Mouse (Mus musculus) lung, adult 2 months (tissue): Measurements from ENCODE around the gene Bicc1. TPM values are rescaled to one million over a fixed set of nuclear protein-coding genes. Genes with fewer than 3 reads are reported as not detected.
"Not testable (repeated sequence)": the region's sequence is repeated elsewhere in the genome, so short reads cannot be mapped to it uniquely, and the experiment has no call there.

Experiments
- DNase-seq: peaks from one replicate; pipeline ENCODE4 v3.0.0; 2022
- H3K4me1 ChIP-seq: fragments of 200-500 bp; 2 replicates; pipeline ENCODE4 v1.6.1; 2011; ENCODE audit warnings: low read length; ENCODE audit not compliant: control insufficient read depth, insufficient read depth
- H3K4me3 ChIP-seq: fragments of 200-500 bp; replicated peaks from 2 replicates; pipeline ENCODE3; 2011; ENCODE audit warnings: low read depth, mild to moderate bottlenecking, control low read depth, low read length; ENCODE audit errors: extremely low read depth
- CTCF ChIP-seq: fragments of 200-500 bp; IDR thresholded peaks from 2 replicates; pipeline ENCODE4 v1.5.1; 2011; ENCODE audit warnings: mild to moderate bottlenecking, low read length, control low read depth; ENCODE audit not compliant: insufficient read depth
- POLR2A ChIP-seq: fragments of 200-500 bp; IDR thresholded peaks from 2 replicates; pipeline ENCODE4 v1.6.1; 2011; ENCODE audit warnings: low read depth, mild to moderate bottlenecking, control low read depth, low read length, borderline replicate concordance; ENCODE audit errors: extremely low read depth
- WGBS: fragments of 180-500 bp; shearing (Covaris S2); methylation state at CpG from one replicate; pipeline ENCODE4 v1.1.7; 2018; 5-methylcytosine and 5-hydroxymethylcytosine counted together
- polyA plus RNA-seq: library from polyadenylated mRNA; depleted of rRNA; stranded (reverse); fragments of >200 nt; gene quantifications from 2 replicates; pipeline ENCODE4 v1.2.3, GENCODE M21; 2012

Bicc1 gene
- polyA plus RNA-seq, 1 experiment, result 23.5 TPM

GRCm38 (mm10) chr10:70949254-70950104 is 210.0 kb downstream of the Bicc1 start:
- TF ChIP-seq POLR2A, result no peak
- no peak for TF ChIP-seq CTCF
- H3K4me1 ChIP-seq, result no peaks in the 10 kb centered on the region
- no peak overlapping the region for H3K4me3 ChIP-seq
- WGBS, result 27% methylated on average over 23 of the region's 23 CpGs
- no peak for DNase-seq

DNA sequence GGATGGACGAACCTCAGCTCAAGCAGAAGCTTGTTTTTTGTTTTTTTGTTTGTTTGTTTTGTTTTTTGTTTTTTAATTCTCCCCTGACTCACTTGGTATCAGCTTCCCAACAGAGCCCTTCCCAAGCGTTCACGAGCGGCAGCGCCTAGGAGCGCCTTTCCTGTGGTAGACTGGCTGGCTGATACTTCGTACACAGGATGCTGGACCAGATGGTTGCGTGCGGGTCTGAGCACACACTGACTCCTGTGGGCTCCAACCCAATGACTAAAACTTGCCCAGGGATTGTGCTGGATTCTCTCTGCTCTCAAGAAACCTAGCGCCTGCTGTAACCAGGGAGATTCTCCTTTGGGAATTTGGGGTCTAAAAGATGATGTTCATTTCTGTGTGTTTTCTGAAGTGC is 211.2 kb downstream of the Bicc1 start:
- no peaks in the 10 kb centered on the region for H3K4me1 ChIP-seq
- H3K4me3 ChIP-seq, result no peak overlapping the region
- TF ChIP-seq POLR2A (no peak), CTCF (no peak)
- DNase-seq, result no peak
- WGBS, result 92% methylated on average over 10 of the region's 10 CpGs

GRCm38 (mm10) chr10:70946121-70946520 is 213.4 kb downstream of the Bicc1 start:
- H3K4me3 ChIP-seq, H3K4me1 ChIP-seq, DNase-seq: not testable (repeated sequence)
- 91% methylated on average over 13 of the region's 13 CpGs for WGBS

GRCm38 (mm10) chr10:70945076-70945475 is 214.4 kb downstream of the Bicc1 start:
- Histone ChIP-seq H3K4me3 (no peak overlapping the region), H3K4me1 (no peaks in the 10 kb centered on the region)
- TF ChIP-seq CTCF (no peak), POLR2A (no peak)
- no peak for DNase-seq
- 86% methylated on average over 12 of the region's 12 CpGs for WGBS

GRCm38 (mm10) chr10:70941623-70942022 is 217.9 kb downstream of the Bicc1 start:
- no peak for TF ChIP-seq POLR2A
- no peak for TF ChIP-seq CTCF
- Histone ChIP-seq H3K4me1 (no peaks in the 10 kb centered on the region), H3K4me3 (no peak overlapping the region)
- DNase-seq, result no peak
- 64% methylated on average over 6 of the region's 6 CpGs for WGBS

DNA sequence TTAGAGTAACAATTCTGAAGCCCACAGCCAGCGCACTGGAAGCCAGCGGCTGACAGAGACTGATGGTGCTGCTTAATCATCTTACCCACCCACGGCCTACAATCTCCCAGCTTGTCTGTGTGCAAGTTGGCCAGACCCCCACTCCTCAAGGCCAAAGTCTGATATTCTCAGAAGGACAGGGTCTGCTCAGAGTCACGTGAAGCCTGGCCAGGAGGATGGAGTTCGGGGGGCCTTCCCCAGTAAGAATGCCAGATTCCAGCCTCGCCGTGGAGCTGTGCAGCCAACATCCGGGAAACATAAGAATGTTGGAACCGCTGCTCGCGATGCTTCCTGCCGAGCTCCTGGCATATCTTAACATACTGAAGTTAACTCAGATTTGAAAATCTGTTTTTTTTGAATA is 219.7 kb downstream of the Bicc1 start:
- no peaks in the 10 kb centered on the region for H3K4me1 ChIP-seq
- H3K4me3 ChIP-seq, result no peak overlapping the region
- WGBS, result 41% methylated on average over 12 of the region's 12 CpGs
- TF ChIP-seq POLR2A (no peak), CTCF (no peak)
- no peak for DNase-seq

- H3K4me1 ChIP-seq, result no peaks in the 10 kb centered on the region
- no peak for DNase-seq
- TF ChIP-seq CTCF (no peak), POLR2A (no peak)
- no peak overlapping the region for H3K4me3 ChIP-seq
- WGBS, result 81% methylated on average over 6 of the region's 6 CpGs
Observed at GRCm38 (mm10) chr10:70937450-70937849, 222.1 kb downstream of the Bicc1 start.

- no peak overlapping the region for H3K4me3 ChIP-seq
- no peak for TF ChIP-seq CTCF
- no peak for TF ChIP-seq POLR2A
- DNase-seq, result no peak
- H3K4me1 ChIP-seq, result no peaks in the 10 kb centered on the region
- 58% methylated on average over 3 of the region's 3 CpGs for whole genome bisulfite sequencing
Observed at GRCm38 (mm10) chr10:70936008-70936407, 223.5 kb downstream of the Bicc1 start.

DNA sequence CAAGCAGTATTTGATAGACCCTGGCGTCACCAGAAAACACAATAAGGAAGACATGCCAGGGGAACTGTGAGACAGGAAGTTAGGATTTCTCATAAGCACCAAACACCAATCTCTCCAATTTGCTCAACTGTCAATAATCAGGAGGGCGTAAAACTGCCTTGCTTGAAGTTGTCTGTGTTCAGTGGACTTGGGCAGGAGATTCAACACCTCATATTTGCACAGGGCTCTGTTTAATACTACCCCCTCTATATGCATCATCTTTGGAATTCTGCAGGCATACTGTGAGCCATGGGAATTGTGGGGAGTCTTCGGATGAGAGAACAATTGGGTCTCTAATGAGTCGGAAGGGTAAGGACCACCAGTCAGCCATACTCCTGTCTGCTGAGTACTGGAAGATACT is 233.4 kb downstream of the Bicc1 start:
- 86% methylated on average over 4 of the region's 4 CpGs for WGBS
- Histone ChIP-seq H3K4me1 (no peaks in the 10 kb centered on the region), H3K4me3 (no peak overlapping the region)
- TF ChIP-seq CTCF, result no peak
- no peak for TF ChIP-seq POLR2A
- no peak for DNase-seq

DNA sequence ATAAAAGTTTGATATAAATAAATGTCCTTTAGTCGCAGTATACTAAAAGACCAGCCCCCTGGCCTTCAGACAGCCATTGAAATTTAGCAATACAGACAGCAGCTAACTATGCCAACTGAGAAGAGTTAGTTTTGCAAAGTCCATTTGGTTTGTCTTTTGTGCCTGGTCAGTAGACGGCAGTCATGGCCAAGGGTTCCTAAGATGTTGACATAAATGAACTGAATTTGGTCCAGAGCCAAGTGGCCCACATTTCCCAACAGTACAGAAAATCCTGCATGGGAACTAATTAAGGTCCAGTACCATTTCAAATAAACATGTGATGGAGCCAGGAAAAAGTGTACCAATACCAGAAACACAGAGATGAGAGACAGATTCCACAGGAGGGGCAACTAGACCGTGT is 235.2 kb downstream of the Bicc1 start:
- 53% methylated on average over 3 of the region's 3 CpGs for WGBS
- Histone ChIP-seq H3K4me1 (no peaks in the 10 kb centered on the region; the same call in none of the 2 replicates), H3K4me3 (no peak overlapping the region)
- DNase-seq, result no peak
- TF ChIP-seq POLR2A (no peak), CTCF (no peak)
